Mouse (Mus musculus) brain, embryonic 14.5 days (tissue): ENCODE data around the gene Fam221b. TPM values are rescaled to one million over a fixed set of nuclear protein-coding genes. Genes with fewer than 3 reads are reported as not detected.
A peak's percentile ranks its signal among the peaks of the same experiment; 100 is the strongest.

ENCODE experiments used
- DNase-seq: peaks from one replicate; pipeline ENCODE4 v3.0.0-alpha.2; 2011; ENCODE audit warnings: low read depth
- CTCF ChIP-seq: fragments of 200-500 bp; IDR thresholded peaks from 2 replicates; pipeline ENCODE4 v1.5.1; 2012; ENCODE audit warnings: inconsistent platforms, mild to moderate bottlenecking, moderate library complexity, borderline replicate concordance; ENCODE audit not compliant: insufficient read depth, insufficient read length; ENCODE audit errors: extremely low read depth
- POLR2A ChIP-seq: fragments of 200-500 bp; IDR thresholded peaks from 2 replicates; pipeline ENCODE4 v1.6.1; 2012; ENCODE audit warnings: mild to moderate bottlenecking, inconsistent platforms, borderline replicate concordance; ENCODE audit not compliant: poor library complexity, insufficient read depth, insufficient read length, severe bottlenecking; ENCODE audit errors: extremely low read depth
- polyA plus RNA-seq: library from polyadenylated mRNA; depleted of rRNA; stranded (reverse); fragments of >200 nt; gene quantifications from 2 replicates; pipeline ENCODE4 v1.2.3, GENCODE M21; 2012

The Fam221b gene
- polyA plus RNA-seq, 1 experiment = 0.34 TPM

- no peak for TF ChIP-seq POLR2A
- TF ChIP-seq CTCF = no peak
- no peak for DNase-seq
Observed at GRCm38 (mm10) chr4:43693806-43694241, 24.9 kb upstream of the Fam221b start.

DNA sequence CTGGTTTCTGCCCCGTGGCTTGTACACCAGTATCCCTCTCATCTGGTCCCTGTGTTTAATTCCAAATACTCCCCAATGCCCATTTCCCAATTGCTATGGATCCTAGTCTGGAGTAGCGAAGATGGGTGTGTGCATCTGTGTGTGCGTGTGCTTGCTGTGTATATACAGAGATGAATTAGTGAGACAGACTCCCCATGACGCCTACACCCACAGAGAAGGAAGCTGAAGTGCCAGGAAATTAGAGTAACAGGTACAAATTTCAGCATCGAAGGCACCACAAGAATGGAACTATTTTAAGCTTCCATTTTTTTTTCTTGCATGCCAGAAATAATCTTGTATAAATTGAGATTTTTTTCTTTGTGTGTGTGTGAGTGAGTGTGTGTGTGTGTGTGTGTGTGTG lies 22.1 kb upstream of the Fam221b start:
- no peak for TF ChIP-seq POLR2A
- TF ChIP-seq CTCF = no peak
- DNase-seq = no peak

GRCm38 (mm10) chr4:43690021-43690420 lies 21.1 kb upstream of the Fam221b start:
- no peak for DNase-seq
- TF ChIP-seq POLR2A (no peak), CTCF (no peak)

GRCm38 (mm10) chr4:43679416-43680043 lies 10.6 kb upstream of the Fam221b start:
- DNase-seq = no peak
- TF ChIP-seq POLR2A (no peak), CTCF (no peak)

- DNase-seq = no peak
- no peak for TF ChIP-seq CTCF
- TF ChIP-seq POLR2A = no peak
Observed at GRCm38 (mm10) chr4:43678541-43678940, 9.6 kb upstream of the Fam221b start.

- TF ChIP-seq CTCF (no peak), POLR2A (no peak)
- DNase-seq = no peak
Observed at GRCm38 (mm10) chr4:43675608-43676007, 6.7 kb upstream of the Fam221b start.

- TF ChIP-seq CTCF = no peak
- TF ChIP-seq POLR2A = no peak
- DNase-seq = no peak
Observed at GRCm38 (mm10) chr4:43674974-43675373, 6.0 kb upstream of the Fam221b start.

DNA sequence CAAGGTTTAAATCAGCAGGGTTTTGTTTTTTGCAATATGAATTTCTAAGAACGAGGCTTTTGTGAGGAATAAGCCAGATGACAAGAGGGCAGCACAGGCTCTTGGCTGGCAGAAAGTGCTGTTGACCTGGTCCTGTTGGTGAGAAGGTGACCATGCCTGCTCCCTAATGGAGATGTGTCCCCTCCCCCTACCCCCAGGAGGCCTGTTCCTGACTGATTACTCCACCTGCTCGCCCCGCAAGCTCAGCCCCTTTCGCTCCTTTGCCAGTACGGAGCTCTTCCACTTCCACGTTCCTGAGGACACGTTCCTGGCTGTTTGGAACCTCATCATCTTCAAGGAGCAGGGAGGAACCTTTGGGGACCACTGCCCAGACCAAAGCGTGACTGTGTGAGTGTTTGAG lies 4.8 kb upstream of the Fam221b start:
- TF ChIP-seq POLR2A (no peak), CTCF (no peak)
- DNase-seq = no peak

GRCm38 (mm10) chr4:43672070-43672469 lies 3.1 kb upstream of the Fam221b start:
- TF ChIP-seq CTCF (peak; percentile 83), POLR2A (no peak)
- peak; percentile 93 for DNase-seq

- TF ChIP-seq POLR2A (no peak), CTCF (no peak)
- DNase-seq = no peak
Observed at GRCm38 (mm10) chr4:43669428-43669794, 466 bp upstream of the Fam221b start.

DNA sequence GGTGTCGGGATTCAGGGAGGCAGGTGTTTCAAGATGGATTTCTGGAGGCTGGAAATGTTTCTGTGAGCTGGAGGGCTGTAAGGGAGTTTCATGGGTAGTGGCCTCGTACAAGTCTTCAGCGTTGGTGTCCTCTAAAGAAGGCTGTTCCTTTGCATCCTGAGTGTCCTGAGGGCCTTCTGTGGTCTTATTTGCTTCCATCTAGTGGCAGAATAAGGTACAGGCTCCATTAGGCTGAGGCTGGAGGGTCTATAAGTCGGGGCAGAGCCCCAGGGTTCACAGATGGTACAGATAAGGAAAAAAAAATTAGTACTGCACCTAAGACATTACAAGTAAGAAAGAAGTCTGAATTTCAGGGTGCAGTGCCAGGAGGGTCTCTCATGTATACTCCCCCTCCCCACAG lies 2.5 kb downstream of the Fam221b start:
- TF ChIP-seq CTCF (peak; percentile 54; the same call in 1 of the 2 replicates), POLR2A (no peak)
- peak; percentile 41 for DNase-seq

DNA sequence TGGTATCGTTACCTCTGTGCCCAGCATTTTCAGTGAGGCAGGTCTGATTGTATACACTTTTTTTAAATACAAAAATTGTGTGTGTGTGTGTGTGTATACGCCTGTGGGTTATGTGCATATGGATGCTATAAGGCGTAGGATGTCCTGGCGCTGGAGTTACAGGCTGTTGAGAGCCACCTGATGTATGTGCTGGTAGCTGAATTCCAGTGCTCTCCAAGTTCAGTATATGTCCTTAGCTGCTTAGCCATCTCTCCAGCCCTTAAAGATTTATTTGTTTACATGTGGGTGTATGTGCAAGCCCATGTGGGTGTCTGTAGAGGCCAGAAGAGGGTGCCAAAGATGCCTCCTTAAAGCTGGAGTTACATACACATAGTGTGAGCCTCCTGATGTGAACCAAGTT lies 11.8 kb downstream of the Fam221b start:
- DNase-seq = peak; percentile 39
- no peak for TF ChIP-seq CTCF
- no peak for TF ChIP-seq POLR2A
